Mouse (Mus musculus): ENCODE results near the gene 5730455P16Rik. TPM values are rescaled to one million over a fixed set of nuclear protein-coding genes. Genes with fewer than 3 reads are reported as not detected.

The 5730455P16Rik gene
- polyA plus RNA-seq, 1 experiment from 2014 or later, result 14.7 TPM

DNA sequence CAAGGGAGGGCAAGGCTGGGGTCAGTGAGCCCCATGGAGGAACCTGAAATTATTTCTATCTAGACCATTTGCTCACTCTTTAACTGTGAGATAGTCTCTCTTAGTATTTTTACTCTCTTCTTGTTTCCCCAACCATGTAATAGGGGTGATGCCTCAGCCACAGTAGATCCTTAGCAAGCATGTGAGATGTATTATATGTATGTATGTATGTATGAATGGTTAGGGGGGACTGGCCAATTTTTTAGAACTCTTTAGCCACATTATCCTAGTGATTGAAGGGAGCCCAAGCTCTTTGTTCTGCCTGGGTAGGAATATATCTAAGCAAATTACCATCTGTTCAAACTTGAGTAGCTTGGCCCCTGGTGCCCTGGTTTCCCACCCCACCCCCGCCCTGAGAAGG, 64.4 kb downstream of the 5730455P16Rik start:
- no peak for ATAC-seq (replicated peaks; ENCODE audit: extremely low read depth, insufficient read depth, low FRiP score)
- WGBS, result 67% methylated on average over 1 of the region's 1 CpGs
- no peak overlapping the region for H3K9ac ChIP-seq (ENCODE audit: low read length)
- H3K4me2 ChIP-seq (ENCODE audit: low read depth, low read length), result no peak overlapping the region
- no peak overlapping the region for H3K27ac ChIP-seq (ENCODE audit: low read length)
- H3K9me3 ChIP-seq (replicated peaks; ENCODE audit: control insufficient read depth, low read length), result no peaks in the 10 kb centered on the region
- no peaks in the 10 kb centered on the region for H3K4me1 ChIP-seq (ENCODE audit: control insufficient read depth, insufficient read depth, low read length)
- H3K36me3 ChIP-seq (ENCODE audit: control insufficient read depth, insufficient read depth), result no peaks in the 10 kb centered on the region
- H3K4me3 ChIP-seq (ENCODE audit: low read length), result no peak overlapping the region
- no peaks in the 10 kb centered on the region; the same call in 1 of the 2 replicates for H3K27me3 ChIP-seq (ENCODE audit: control insufficient read depth, insufficient read depth, low read length)

DNA sequence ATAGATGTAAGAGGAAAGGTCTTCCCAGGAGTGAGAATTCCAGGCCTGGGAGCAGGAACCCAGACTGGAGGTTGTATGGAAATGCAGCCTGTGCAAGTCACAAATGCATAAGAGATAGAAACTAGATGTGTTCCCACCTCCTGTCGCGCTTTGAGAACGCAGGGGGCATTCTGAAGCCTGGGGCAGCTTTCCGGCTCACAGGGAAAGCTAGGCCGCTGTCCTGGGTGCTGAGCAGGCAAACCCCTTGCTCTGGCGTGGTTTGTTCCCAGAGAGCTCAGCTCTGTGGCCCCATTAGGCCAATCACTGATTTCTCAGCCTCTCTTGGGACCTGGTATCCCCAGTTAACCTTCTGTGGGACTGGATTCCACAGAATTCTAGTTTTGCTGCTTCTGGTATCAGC, 65.3 kb downstream of the 5730455P16Rik start:
- ATAC-seq (replicated peaks; ENCODE audit: extremely low read depth, insufficient read depth, low FRiP score), result no peak
- Histone ChIP-seq H3K4me2 (ENCODE audit: low read depth, low read length) (no peak overlapping the region), H3K9me3 (replicated peaks; ENCODE audit: control insufficient read depth, low read length) (no peaks in the 10 kb centered on the region), H3K4me1 (ENCODE audit: control insufficient read depth, insufficient read depth, low read length) (no peaks in the 10 kb centered on the region), H3K36me3 (ENCODE audit: control insufficient read depth, insufficient read depth) (no peaks in the 10 kb centered on the region), H3K4me3 (ENCODE audit: low read length) (no peak overlapping the region), H3K27me3 (ENCODE audit: control insufficient read depth, insufficient read depth, low read length) (no peaks in the 10 kb centered on the region; the same call in 1 of the 2 replicates), H3K27ac (ENCODE audit: low read length) (no peak overlapping the region), H3K9ac (ENCODE audit: low read length) (no peak overlapping the region)
- 4% methylated on average over 6 of the region's 6 CpGs for WGBS

DNA sequence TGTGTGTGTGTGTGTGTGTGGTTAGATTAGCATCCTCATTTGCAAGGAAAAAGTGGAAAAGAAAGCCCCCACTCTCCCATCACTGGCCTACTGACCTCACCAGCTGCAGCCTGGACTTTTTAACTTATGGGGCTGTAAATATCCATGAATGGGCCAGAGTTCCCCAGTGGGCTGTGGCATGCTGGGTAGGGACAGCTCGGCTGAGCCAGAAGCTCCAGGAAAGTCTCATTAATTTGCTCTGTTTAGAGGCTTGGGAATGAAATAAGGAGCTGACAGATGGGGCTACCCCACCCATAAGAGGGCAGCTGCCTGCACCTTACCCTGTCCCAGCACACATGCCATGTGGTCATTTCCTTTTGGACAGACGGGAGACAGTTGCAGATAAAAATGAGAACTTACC, 65.8 kb downstream of the 5730455P16Rik start:
- WGBS, result 28% methylated on average over 2 of the region's 2 CpGs
- H3K27me3 ChIP-seq (ENCODE audit: control insufficient read depth, insufficient read depth, low read length), result no peaks in the 10 kb centered on the region; the same call in 1 of the 2 replicates
- H3K9ac ChIP-seq (ENCODE audit: low read length), result no peak overlapping the region
- no peak overlapping the region for H3K4me3 ChIP-seq (ENCODE audit: low read length)
- no peaks in the 10 kb centered on the region for H3K9me3 ChIP-seq (replicated peaks; ENCODE audit: control insufficient read depth, low read length)
- no peak overlapping the region for H3K27ac ChIP-seq (ENCODE audit: low read length)
- no peaks in the 10 kb centered on the region for H3K36me3 ChIP-seq (ENCODE audit: control insufficient read depth, insufficient read depth)
- no peaks in the 10 kb centered on the region for H3K4me1 ChIP-seq (ENCODE audit: control insufficient read depth, insufficient read depth, low read length)
- ATAC-seq (replicated peaks; ENCODE audit: extremely low read depth, insufficient read depth, low FRiP score), result no peak
- H3K4me2 ChIP-seq (ENCODE audit: low read depth, low read length), result no peak overlapping the region

- Histone ChIP-seq H3K4me1 (ENCODE audit: control insufficient read depth, insufficient read depth, low read length) (no peaks in the 10 kb centered on the region), H3K4me3 (ENCODE audit: low read length) (no peak overlapping the region), H3K9ac (ENCODE audit: low read length) (no peak overlapping the region), H3K27ac (ENCODE audit: low read length) (no peak overlapping the region), H3K9me3 (replicated peaks; ENCODE audit: control insufficient read depth, low read length) (no peaks in the 10 kb centered on the region), H3K27me3 (ENCODE audit: control insufficient read depth, insufficient read depth, low read length) (no peaks in the 10 kb centered on the region; the same call in 1 of the 2 replicates), H3K4me2 (ENCODE audit: low read depth, low read length) (no peak overlapping the region), H3K36me3 (ENCODE audit: control insufficient read depth, insufficient read depth) (no peaks in the 10 kb centered on the region)
- WGBS, result 73% methylated on average over 4 of the region's 4 CpGs
- no peak for ATAC-seq (replicated peaks; ENCODE audit: extremely low read depth, insufficient read depth, low FRiP score)
Measured at GRCm38 (mm10) chr11:80311271-80311670, 66.6 kb downstream of the 5730455P16Rik start.

Other genes starting within 250 kb of the 5730455P16Rik start
- 31.9 and 35.5 TPM in 2 replicates for gene Tefm, start 235.9 kb downstream of the 5730455P16Rik start, polyA plus RNA-seq (2015; fragmentation: Nextera tagmentation; extraction: Ambion mirVana)
- 1.7 and 1.8 TPM in 2 replicates for gene Adap2, start 223.9 kb downstream of the 5730455P16Rik start, polyA plus RNA-seq (2015; fragmentation: Nextera tagmentation; extraction: Ambion mirVana)
- gene Rnf135, start 194.2 kb downstream of the 5730455P16Rik start, polyA plus RNA-seq (2015; fragmentation: Nextera tagmentation; extraction: Ambion mirVana), result 12.5 and 14.5 TPM in 2 replicates
- 63.6 and 69.9 TPM in 2 replicates for gene Rhot1, start 169.0 kb downstream of the 5730455P16Rik start, polyA plus RNA-seq (2015; fragmentation: Nextera tagmentation; extraction: Ambion mirVana)
- 1.9 and 3.1 TPM in 2 replicates for gene Rhbdl3, start 77.1 kb downstream of the 5730455P16Rik start, polyA plus RNA-seq (2015; fragmentation: Nextera tagmentation; extraction: Ambion mirVana)
- 141 and 155 TPM in 2 replicates for gene Zfp207, start 5.2 kb upstream of the 5730455P16Rik start, polyA plus RNA-seq (2015; fragmentation: Nextera tagmentation; extraction: Ambion mirVana)
- gene Psmd11, start 50.6 kb upstream of the 5730455P16Rik start, polyA plus RNA-seq (2015; fragmentation: Nextera tagmentation; extraction: Ambion mirVana), result 189 and 197 TPM in 2 replicates
- 0.30 and 0.55 TPM in 2 replicates for gene Cdk5r1, start 99.0 kb upstream of the 5730455P16Rik start, polyA plus RNA-seq (2015; fragmentation: Nextera tagmentation; extraction: Ambion mirVana)

Data from heart, embryonic 16.5 days (tissue).